Mouse (Mus musculus): ENCODE data around the gene Dctd. TPM values are rescaled to one million over a fixed set of nuclear protein-coding genes. Genes with fewer than 3 reads are reported as not detected.

The Dctd gene
- total and polyA plus RNA-seq, 3 experiments = 56.5 to 75.2 (median 58.9) TPM

DNA sequence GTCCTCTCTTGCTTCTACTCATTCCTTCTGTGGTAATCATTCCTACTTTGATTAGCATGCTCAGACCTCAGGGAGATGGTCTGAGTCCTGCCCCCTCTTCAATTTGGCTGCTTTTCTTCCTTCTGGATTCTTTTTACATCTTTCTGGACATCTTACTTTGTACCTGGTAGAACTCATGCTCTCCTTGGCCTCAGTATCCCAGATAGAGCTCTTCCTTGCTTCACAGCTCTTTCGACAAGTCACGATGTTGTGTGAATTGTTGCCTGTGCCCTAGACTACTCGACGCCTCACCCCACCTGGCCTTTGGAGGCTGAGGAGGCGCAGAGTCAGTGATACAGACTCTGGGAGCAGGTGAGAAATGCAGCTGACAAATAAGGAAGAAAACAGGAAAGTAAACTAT lies 3.5 kb upstream of the Dctd start:
- H3K27ac ChIP-seq (ENCODE audit: insufficient read depth, low read depth) = no peak overlapping the region
- no peaks in the 10 kb centered on the region for H3K27me3 ChIP-seq (replicated peaks)
- no peak overlapping the region for H3K9ac ChIP-seq (ENCODE audit: insufficient read depth, low read depth)
- H3K4me2 ChIP-seq (ENCODE audit: insufficient read depth, low read depth, poor library complexity, severe bottlenecking) = no peak overlapping the region
- in situ Hi-C loops (cut with MboI; ENCODE audit: low pct_ligation_motif_present, low pct_unique_long_range_greater_than_20kb, low sequenced_read_pairs) (no loop called here), dilution Hi-C loops (cut with MboI; ENCODE audit: extremely low pct_ligation_motif_present, extremely low pct_unique_long_range_greater_than_20kb, low sequenced_read_pairs) (no loop called here)
- no peaks in the 10 kb centered on the region for H3K79me2 ChIP-seq (replicated peaks; ENCODE audit: control insufficient read depth, extremely low read depth, insufficient read depth, poor library complexity, severe bottlenecking)
- no peaks in the 10 kb centered on the region for H3K9me3 ChIP-seq (replicated peaks; ENCODE audit: low read length)
- TF ChIP-seq CHD1 (IDR thresholded peaks at IDR 0.05; ENCODE audit: low read depth, low read length) = no peak
- TF ChIP-seq MAZ (IDR thresholded peaks at IDR 0.05; ENCODE audit: low read depth, low read length) = no peak
- no peak for TF ChIP-seq ZKSCAN1 (IDR thresholded peaks at IDR 0.05; ENCODE audit: borderline replicate concordance, low read depth, low read length)
- no peak for TF ChIP-seq MEF2A (IDR thresholded peaks at IDR 0.05; ENCODE audit: borderline replicate concordance, low read depth, low read length)
- TF ChIP-seq E2F4 (IDR thresholded peaks at IDR 0.05; ENCODE audit: insufficient replicate concordance, low read depth, low read length) = no peak
- TF ChIP-seq ETS1 (conservative IDR thresholded peaks at IDR 0.05; ENCODE audit: low read depth, low read length) = no peak
- DNase-seq (ENCODE audit: extremely low read depth) = no peak
- H3K36me3 ChIP-seq (replicated peaks in 1 of 2; ENCODE audit: control insufficient read depth in 1 of 2, insufficient read depth in 1 of 2, low read length in 1 of 2) = no peaks in the 10 kb centered on the region
- no peak overlapping the region for H3K4me3 ChIP-seq (replicated peaks in 1 of 3; ENCODE audit: low read depth in 2 of 3, low read length in 2 of 3, poor library complexity in 1 of 3)
- no peaks in the 10 kb centered on the region for H3K4me1 ChIP-seq (ENCODE audit: control insufficient read depth in 1 of 2, insufficient read depth in 2 of 2)

DNA sequence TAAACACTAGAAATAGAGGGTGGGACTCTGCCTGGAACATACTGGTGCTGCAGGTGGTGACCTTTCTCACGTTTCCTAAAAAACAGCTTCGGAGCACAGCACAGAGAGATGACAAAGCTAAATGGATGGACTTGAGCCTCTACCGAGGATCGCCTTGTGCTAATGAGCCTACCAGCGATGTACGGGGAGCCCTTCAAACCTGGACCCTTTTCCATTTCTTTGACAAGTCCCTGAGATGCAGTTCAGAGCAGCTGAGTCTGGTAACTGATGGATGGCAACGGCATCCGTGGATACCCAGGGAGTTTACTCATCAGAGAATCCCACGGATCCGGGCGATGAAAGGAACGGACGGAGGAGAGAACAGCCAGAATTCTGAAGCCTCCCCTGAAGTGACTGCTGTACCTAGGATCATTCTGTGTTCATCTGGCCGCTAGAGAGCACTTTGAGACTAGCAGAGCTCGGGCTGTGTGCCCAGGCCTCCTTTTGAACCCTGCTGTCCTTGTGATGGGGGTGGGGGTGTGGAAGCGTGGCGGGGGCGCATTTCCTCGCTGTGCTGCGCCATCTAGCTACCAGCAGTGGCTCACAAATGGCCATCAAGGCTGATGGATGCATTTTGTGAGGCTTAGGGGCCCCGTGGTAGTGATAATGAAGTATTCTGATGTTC lies 1.6 kb upstream of the Dctd start:
- TF ChIP-seq RAD21 (IDR thresholded peaks at IDR 0.05; ENCODE audit: low read depth, low read length) (peak; percentile 10), CTCF (conservative IDR thresholded peaks at IDR 0.05 in 1 of 2, IDR thresholded peaks at IDR 0.05 in 1 of 2; ENCODE audit: low read depth in 2 of 2, low read length in 2 of 2) (peak in 1 of 2 experiments; percentile 21; a peak in 1 of 4 replicates), IRF4 (IDR thresholded peaks at IDR 0.05; ENCODE audit: low read depth, low read length) (no peak)
- H3K27ac ChIP-seq (ENCODE audit: insufficient read depth, low read depth) = no peak overlapping the region
- no peaks in the 10 kb centered on the region for H3K79me2 ChIP-seq (replicated peaks; ENCODE audit: control insufficient read depth, extremely low read depth, insufficient read depth, poor library complexity, severe bottlenecking)
- H3K9me3 ChIP-seq (replicated peaks; ENCODE audit: low read length) = no peaks in the 10 kb centered on the region
- dilution Hi-C loops (cut with MboI; ENCODE audit: extremely low pct_ligation_motif_present, extremely low pct_unique_long_range_greater_than_20kb, low sequenced_read_pairs) (no loop called here), in situ Hi-C loops (cut with MboI; ENCODE audit: low pct_ligation_motif_present, low pct_unique_long_range_greater_than_20kb, low sequenced_read_pairs) (no loop called here)
- no peaks in the 10 kb centered on the region for H3K36me3 ChIP-seq (replicated peaks in 1 of 2; ENCODE audit: control insufficient read depth in 1 of 2, insufficient read depth in 1 of 2, low read length in 1 of 2)
- H3K4me3 ChIP-seq (replicated peaks in 1 of 3; ENCODE audit: low read depth in 2 of 3, low read length in 2 of 3, poor library complexity in 1 of 3) = no peak overlapping the region
- H3K4me1 ChIP-seq (ENCODE audit: control insufficient read depth in 1 of 2, insufficient read depth in 2 of 2) = no peaks in the 10 kb centered on the region
- no peak overlapping the region for H3K4me2 ChIP-seq (ENCODE audit: insufficient read depth, low read depth, poor library complexity, severe bottlenecking)
- no peak overlapping the region for H3K9ac ChIP-seq (ENCODE audit: insufficient read depth, low read depth)
- H3K27me3 ChIP-seq (replicated peaks) = no peaks in the 10 kb centered on the region
- no peak for DNase-seq (ENCODE audit: extremely low read depth)

- no peak for TF ChIP-seq UBTF (IDR thresholded peaks at IDR 0.05; ENCODE audit: low read depth, low read length)
- TF ChIP-seq NRF1 (IDR thresholded peaks at IDR 0.05; ENCODE audit: low read depth, low read length) = no peak
- TF ChIP-seq TBP (conservative IDR thresholded peaks at IDR 0.05; ENCODE audit: low read depth, low read length) = no peak
- TF ChIP-seq ZKSCAN1 (IDR thresholded peaks at IDR 0.05; ENCODE audit: borderline replicate concordance, low read depth, low read length) = no peak
- no peak for TF ChIP-seq CTCF (conservative IDR thresholded peaks at IDR 0.05 in 1 of 2, IDR thresholded peaks at IDR 0.05 in 1 of 2; ENCODE audit: low read depth in 2 of 2, low read length in 2 of 2)
- no peak for TF ChIP-seq HCFC1 (IDR thresholded peaks at IDR 0.05; ENCODE audit: low read depth, low read length)
- TF ChIP-seq PAX5 (IDR thresholded peaks at IDR 0.05; ENCODE audit: low read length) = no peak
- TF ChIP-seq IRF4 (IDR thresholded peaks at IDR 0.05; ENCODE audit: low read depth, low read length) = no peak
- TF ChIP-seq POLR2A (IDR thresholded peaks at IDR 0.05; ENCODE audit: low read depth, low read length) = no peak
- no peak for TF ChIP-seq MXI1 (IDR thresholded peaks at IDR 0.05; ENCODE audit: low read depth, low read length)
- TF ChIP-seq E2F4 (IDR thresholded peaks at IDR 0.05; ENCODE audit: insufficient replicate concordance, low read depth, low read length) = no peak
- no peak for TF ChIP-seq MEF2A (IDR thresholded peaks at IDR 0.05; ENCODE audit: borderline replicate concordance, low read depth, low read length)
- no peak for TF ChIP-seq RAD21 (IDR thresholded peaks at IDR 0.05; ENCODE audit: low read depth, low read length)
- TF ChIP-seq ETS1 (conservative IDR thresholded peaks at IDR 0.05; ENCODE audit: low read depth, low read length) = no peak
- TF ChIP-seq RCOR1 (conservative IDR thresholded peaks at IDR 0.05; ENCODE audit: low read depth, low read length) = no peak
- TF ChIP-seq EP300 (IDR thresholded peaks at IDR 0.05; ENCODE audit: low read length) = no peak
- no peak overlapping the region for H3K9ac ChIP-seq (ENCODE audit: insufficient read depth, low read depth)
- H3K27ac ChIP-seq (ENCODE audit: insufficient read depth, low read depth) = no peak overlapping the region
- DNase-seq (ENCODE audit: extremely low read depth) = no peak
- H3K79me2 ChIP-seq (replicated peaks; ENCODE audit: control insufficient read depth, extremely low read depth, insufficient read depth, poor library complexity, severe bottlenecking) = no peaks in the 10 kb centered on the region
- in situ Hi-C loops (cut with MboI; ENCODE audit: low pct_ligation_motif_present, low pct_unique_long_range_greater_than_20kb, low sequenced_read_pairs) (no loop called here), dilution Hi-C loops (cut with MboI; ENCODE audit: extremely low pct_ligation_motif_present, extremely low pct_unique_long_range_greater_than_20kb, low sequenced_read_pairs) (no loop called here)
- no peaks in the 10 kb centered on the region for H3K4me1 ChIP-seq (ENCODE audit: control insufficient read depth in 1 of 2, insufficient read depth in 2 of 2)
- H3K36me3 ChIP-seq (replicated peaks in 1 of 2; ENCODE audit: control insufficient read depth in 1 of 2, insufficient read depth in 1 of 2, low read length in 1 of 2) = no peaks in the 10 kb centered on the region
- H3K27me3 ChIP-seq (replicated peaks) = no peaks in the 10 kb centered on the region
- no peak overlapping the region for H3K4me2 ChIP-seq (ENCODE audit: insufficient read depth, low read depth, poor library complexity, severe bottlenecking)
- no peaks in the 10 kb centered on the region for H3K9me3 ChIP-seq (replicated peaks; ENCODE audit: low read length)
- H3K4me3 ChIP-seq (replicated peaks in 1 of 3; ENCODE audit: low read depth in 2 of 3, low read length in 2 of 3, poor library complexity in 1 of 3) = no peak overlapping the region
These were observed 732 bp upstream of the Dctd start for GRCm38 (mm10) chr8:48098081-48098639.
